Mouse (Mus musculus) intestine, embryonic 16.5 days (tissue): ENCODE results near the gene Ubxn11. TPM values are rescaled to one million over a fixed set of nuclear protein-coding genes. Genes with fewer than 3 reads are reported as not detected.

Experiments used
- ATAC-seq: fragments of 200-750 bp; cut with Nextera tagmentation; 2 replicates; pipeline ENCODE4 v1.8.0; 2017; ENCODE audit warnings: moderate TSS enrichment, moderate library complexity
- H3K27ac ChIP-seq: fragments of 300-500 bp; sonication (generic); 2 replicates; pipeline ENCODE4 v1.5.1; 2014; ENCODE audit warnings: mild to moderate bottlenecking, low read length
- H3K27me3 ChIP-seq: fragments of 300-500 bp; sonication (generic); replicated peaks from 2 replicates; pipeline ENCODE4 v1.6.1; 2014; ENCODE audit warnings: low read length, control low read depth, mixed read lengths; ENCODE audit not compliant: control insufficient read depth, insufficient read depth
- H3K36me3 ChIP-seq: fragments of 300-500 bp; sonication (generic); 2 replicates; pipeline ENCODE4 v1.6.1; 2014; ENCODE audit warnings: low read length, control low read depth; ENCODE audit not compliant: control insufficient read depth, insufficient read depth
- H3K4me1 ChIP-seq: fragments of 300-500 bp; sonication (generic); 2 replicates; pipeline ENCODE4 v1.6.1; 2014; ENCODE audit warnings: low read length, control low read depth, mixed read lengths; ENCODE audit not compliant: control insufficient read depth, insufficient read depth
- H3K4me2 ChIP-seq: fragments of 300-500 bp; sonication (generic); 2 replicates; pipeline ENCODE4 v1.6.1; 2014; ENCODE audit warnings: low read depth, low read length, control low read depth
- H3K4me3 ChIP-seq: fragments of 300-500 bp; sonication (generic); 2 replicates; pipeline ENCODE4 v1.5.1; 2014; ENCODE audit warnings: mild to moderate bottlenecking, low read length
- H3K9ac ChIP-seq: fragments of 300-500 bp; sonication (generic); 2 replicates; pipeline ENCODE4 v1.6.1; 2014; ENCODE audit warnings: low read depth, low read length
- H3K9me3 ChIP-seq: fragments of 300-500 bp; sonication (generic); 2 replicates; pipeline ENCODE4 v1.6.1; 2016; ENCODE audit warnings: low read length, control low read depth; ENCODE audit not compliant: control insufficient read depth
- WGBS: fragments of 180-500 bp; shearing (Covaris S2); extraction: QIAGEN DNeasy Blood & Tissue Kit; methylation state at CpG from one replicate; pipeline ENCODE4 v1.1.7; 2014; 5-methylcytosine and 5-hydroxymethylcytosine counted together
- polyA plus RNA-seq: library from polyadenylated mRNA; unstranded; fragments of >200 nt; fragmentation: Nextera tagmentation; extraction: Ambion mirVana; gene quantifications from 2 replicates; pipeline ENCODE4 v1.2.1, GENCODE M21; 2015

The Ubxn11 gene
- polyA plus RNA-seq, 1 experiment from 2014 or later = 5.6 TPM

DNA sequence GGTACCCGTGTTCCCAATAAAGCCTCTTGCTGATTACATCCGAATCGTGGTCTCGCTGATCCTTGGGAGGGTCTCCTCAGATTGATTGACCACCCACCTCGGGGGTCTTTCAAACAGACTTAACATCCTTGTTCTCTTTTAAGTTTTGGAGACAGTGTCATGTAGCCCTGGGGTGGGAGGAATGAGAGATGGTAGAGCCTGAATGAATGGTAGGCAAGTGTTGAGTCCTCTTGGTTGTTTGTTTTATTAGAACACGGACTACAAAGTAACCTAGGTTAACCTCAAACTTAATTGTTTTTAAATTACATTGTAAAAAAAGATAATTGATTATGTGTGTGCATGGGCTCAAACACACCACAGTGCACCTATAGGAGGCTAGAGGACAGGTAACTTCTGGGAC lies 62.2 kb downstream of the Ubxn11 start:
- no peaks in the 10 kb centered on the region for H3K27me3 ChIP-seq
- peak; percentile 71 for ATAC-seq
- peak overlapping the region; percentile 81 for H3K27ac ChIP-seq
- H3K4me3 ChIP-seq = no peak overlapping the region
- H3K4me2 ChIP-seq = 0 out of 2 replicates have a peak overlapping the region, but pooled peaks have one; percentile 14
- WGBS = 84% methylated on average over 5 of the region's 6 CpGs
- no peak overlapping the region for H3K9ac ChIP-seq
- H3K36me3 ChIP-seq = no peaks in the 10 kb centered on the region
- no peaks in the 10 kb centered on the region for H3K9me3 ChIP-seq
- H3K4me1 ChIP-seq = 0 out of 2 replicates have a peak, but pooled peaks cover 5% of the 10 kb centered on the region

DNA sequence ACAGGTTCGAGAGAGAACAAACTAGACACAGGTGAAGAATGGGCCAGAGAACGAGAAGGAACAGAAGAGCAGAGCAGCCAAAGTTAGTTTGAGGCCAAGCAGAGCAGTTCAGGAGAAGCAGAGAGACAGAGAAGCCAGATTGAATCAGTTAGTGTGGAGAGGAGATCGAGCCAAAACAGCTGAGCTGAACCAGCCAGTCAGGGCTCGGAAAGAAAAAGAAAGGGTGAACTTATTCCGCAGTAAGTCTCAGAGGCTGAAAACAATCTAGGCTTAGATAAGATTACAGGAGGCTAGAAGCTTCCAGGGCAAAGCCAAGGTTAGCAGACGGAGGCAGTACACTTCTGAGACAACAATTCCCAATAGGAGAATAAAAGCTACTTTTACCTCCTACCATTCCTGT lies 62.7 kb downstream of the Ubxn11 start:
- peak; percentile 84 for ATAC-seq
- Histone ChIP-seq H3K27me3 (no peaks in the 10 kb centered on the region), H3K27ac (peak overlapping the region; percentile 81), H3K4me2 (0 out of 2 replicates have a peak overlapping the region, but pooled peaks have one; percentile 14), H3K4me3 (no peak overlapping the region), H3K36me3 (no peaks in the 10 kb centered on the region), H3K9ac (no peak overlapping the region), H3K9me3 (no peaks in the 10 kb centered on the region), H3K4me1 (0 out of 2 replicates have a peak, but pooled peaks cover 5% of the 10 kb centered on the region)
- WGBS = 62% methylated on average over 6 of the region's 6 CpGs

DNA sequence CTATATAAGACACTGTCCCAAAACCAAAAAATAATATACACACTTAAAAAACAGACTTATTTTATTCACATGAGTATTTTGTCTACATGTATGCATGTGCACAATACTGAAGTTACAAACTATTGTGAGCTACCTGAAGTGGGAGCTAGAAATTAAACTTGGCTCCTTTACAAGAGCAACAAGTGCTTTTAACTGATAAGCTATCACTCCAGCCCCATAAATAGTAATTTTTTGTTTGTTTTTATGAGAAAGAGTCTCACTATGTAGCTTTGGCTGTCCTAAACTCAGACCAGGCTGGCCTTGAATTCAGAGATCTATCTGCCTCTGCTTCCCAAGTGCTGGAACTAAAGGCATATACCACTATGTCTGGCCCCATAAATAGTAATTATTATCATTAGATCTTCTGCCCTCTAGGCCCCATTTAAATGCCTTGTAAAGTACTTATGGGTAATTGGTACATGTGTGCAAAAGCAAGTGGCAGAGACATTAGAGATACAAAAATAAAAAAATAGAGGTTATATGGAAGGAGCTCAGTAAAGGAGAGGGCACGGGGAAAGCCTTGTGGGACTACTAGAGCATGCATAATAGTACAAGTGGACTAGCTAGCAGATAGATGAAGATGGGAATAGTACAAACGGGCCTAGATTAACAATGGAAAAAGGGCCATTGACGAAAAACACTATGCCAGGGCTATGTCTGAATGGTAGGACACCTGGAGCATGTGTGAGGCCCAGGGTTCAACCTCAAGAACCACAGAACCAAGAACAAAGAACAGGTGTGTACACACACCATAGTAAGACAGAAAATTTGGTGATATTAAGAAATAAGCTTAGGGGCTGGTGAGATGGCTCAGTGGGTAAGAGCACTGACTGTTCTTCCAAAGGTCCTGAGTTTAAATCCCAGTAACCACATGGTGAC lies 63.4 kb downstream of the Ubxn11 start:
- 84% methylated on average over 3 of the region's 3 CpGs for WGBS
- ATAC-seq = peak; percentile 50
- H3K27me3 ChIP-seq = no peaks in the 10 kb centered on the region
- H3K9ac ChIP-seq = no peak overlapping the region
- H3K4me2 ChIP-seq = no peak overlapping the region
- no peaks in the 10 kb centered on the region for H3K9me3 ChIP-seq
- 0 out of 2 replicates have a peak, but pooled peaks cover 5% of the 10 kb centered on the region for H3K4me1 ChIP-seq
- peak overlapping the region; percentile 48; the same call in 1 of the 2 replicates for H3K27ac ChIP-seq
- no peaks in the 10 kb centered on the region for H3K36me3 ChIP-seq
- no peak overlapping the region for H3K4me3 ChIP-seq

DNA sequence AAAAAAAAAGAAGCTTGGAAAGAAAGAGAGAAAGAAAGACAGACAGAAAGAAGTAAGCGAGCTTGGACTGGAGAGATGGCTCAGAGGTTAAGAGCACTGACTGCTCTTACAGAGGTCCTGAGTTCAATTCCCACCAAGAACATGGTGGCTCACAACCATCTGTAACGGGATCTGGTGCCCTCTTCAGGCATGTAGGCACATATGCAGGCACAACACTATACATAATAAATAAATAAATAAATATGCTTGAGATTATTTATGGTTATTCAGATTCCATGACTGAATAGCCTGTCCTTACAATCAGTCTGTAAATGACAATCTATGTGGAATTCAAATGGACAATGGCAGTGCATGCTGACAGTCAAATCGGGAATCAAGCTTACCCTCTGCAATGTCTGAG lies 64.5 kb downstream of the Ubxn11 start:
- ATAC-seq = no peak
- Histone ChIP-seq H3K27me3 (no peaks in the 10 kb centered on the region), H3K4me2 (no peak overlapping the region), H3K9ac (no peak overlapping the region), H3K9me3 (no peaks in the 10 kb centered on the region), H3K27ac (no peak overlapping the region), H3K36me3 (no peaks in the 10 kb centered on the region), H3K4me3 (no peak overlapping the region), H3K4me1 (0 out of 2 replicates have a peak, but pooled peaks cover 5% of the 10 kb centered on the region)
- 94% methylated on average over 3 of the region's 3 CpGs for WGBS

DNA sequence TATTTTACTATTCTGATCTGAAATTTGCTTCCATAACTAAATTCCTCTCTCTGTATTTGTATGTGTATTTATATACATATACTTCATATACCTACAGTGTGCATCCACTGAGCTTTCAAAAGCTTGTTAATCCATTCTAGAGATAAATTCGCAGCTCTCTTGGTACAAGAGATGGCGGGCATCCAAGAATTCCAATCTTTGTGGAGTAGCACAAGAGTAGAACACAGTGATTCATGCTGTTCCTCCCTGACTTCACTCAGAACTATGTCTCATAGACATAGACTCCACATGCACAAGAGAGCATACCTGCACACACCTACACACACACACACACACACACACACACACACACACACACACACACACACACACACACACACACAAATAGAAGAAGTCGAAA lies 70.0 kb downstream of the Ubxn11 start:
- no peak overlapping the region for H3K4me3 ChIP-seq
- no peaks in the 10 kb centered on the region for H3K9me3 ChIP-seq
- WGBS = 68% methylated on average over 3 of the region's 3 CpGs
- no peak for ATAC-seq
- no peak overlapping the region for H3K4me2 ChIP-seq
- no peaks in the 10 kb centered on the region for H3K36me3 ChIP-seq
- H3K9ac ChIP-seq = no peak overlapping the region
- H3K27me3 ChIP-seq = no peaks in the 10 kb centered on the region
- H3K27ac ChIP-seq = no peak overlapping the region
- H3K4me1 ChIP-seq = no peaks in the 10 kb centered on the region

Other genes starting within 250 kb of the Ubxn11 start
- 148 and 156 TPM in 2 replicates for gene Rps6ka1, start 214.8 kb upstream of the Ubxn11 start, polyA plus RNA-seq
- gene Hmgn2, start 133.9 kb upstream of the Ubxn11 start, polyA plus RNA-seq = 1,469 and 1,670 TPM in 2 replicates
- gene Dhdds, start 101.7 kb upstream of the Ubxn11 start, polyA plus RNA-seq = 41.3 and 45.4 TPM in 2 replicates
- 0.10 TPM in 2 replicates for gene Lin28a, start 83.7 kb upstream of the Ubxn11 start, polyA plus RNA-seq
- gene Zfp683, start 48.7 kb upstream of the Ubxn11 start, polyA plus RNA-seq = not detected in 2 replicates
- 22.3 and 22.9 TPM in 2 replicates for gene Crybg2, start 41.8 kb upstream of the Ubxn11 start, polyA plus RNA-seq
- gene Cd52, start 7.5 kb upstream of the Ubxn11 start, polyA plus RNA-seq = 27.8 and 28.4 TPM in 2 replicates
- 428 and 452 TPM in 2 replicates for gene Sh3bgrl3, start 26.2 kb downstream of the Ubxn11 start, polyA plus RNA-seq
- 112 and 125 TPM in 2 replicates for gene Cep85, start 84.5 kb downstream of the Ubxn11 start, polyA plus RNA-seq
- not detected in 2 replicates for gene Gm7534, start 100.4 kb downstream of the Ubxn11 start, polyA plus RNA-seq
- 0.37 and 0.60 TPM in 2 replicates for gene Catsper4, start 124.8 kb downstream of the Ubxn11 start, polyA plus RNA-seq
- 16.9 and 18.3 TPM in 2 replicates for gene Cnksr1, start 135.8 kb downstream of the Ubxn11 start, polyA plus RNA-seq
- 0.28 and 0.34 TPM in 2 replicates for gene E130218I03Rik, start 141.1 kb downstream of the Ubxn11 start, polyA plus RNA-seq
- 13.0 and 14.5 TPM in 2 replicates for gene Zfp593, start 143.0 kb downstream of the Ubxn11 start, polyA plus RNA-seq
- not detected in 2 replicates for gene Gm30191, start 144.4 kb downstream of the Ubxn11 start, polyA plus RNA-seq
- 3.6 and 5.0 TPM in 2 replicates for gene Grrp1, start 151.5 kb downstream of the Ubxn11 start, polyA plus RNA-seq
- gene Pdik1l, start 185.3 kb downstream of the Ubxn11 start, polyA plus RNA-seq = 14.0 and 16.5 TPM in 2 replicates
- 1.3 and 1.9 TPM in 2 replicates for gene Trim63, start 212.6 kb downstream of the Ubxn11 start, polyA plus RNA-seq
- gene Slc30a2, start 240.6 kb downstream of the Ubxn11 start, polyA plus RNA-seq = 7.4 and 10.6 TPM in 2 replicates